Mouse (Mus musculus) CD8-positive naive resting alpha-beta T cell, adult 57 days (primary cell): ENCODE measurements around the gene Krt5. TPM values are rescaled to one million over a fixed set of nuclear protein-coding genes. Genes with fewer than 3 reads are reported as not detected.

Experiments
- total RNA-seq: library from RNA; stranded (reverse); gene quantifications from one replicate; pipeline ENCODE4 v1.2.4, GENCODE M21; 2023

Krt5 gene
- not detected for total RNA-seq

DNA sequence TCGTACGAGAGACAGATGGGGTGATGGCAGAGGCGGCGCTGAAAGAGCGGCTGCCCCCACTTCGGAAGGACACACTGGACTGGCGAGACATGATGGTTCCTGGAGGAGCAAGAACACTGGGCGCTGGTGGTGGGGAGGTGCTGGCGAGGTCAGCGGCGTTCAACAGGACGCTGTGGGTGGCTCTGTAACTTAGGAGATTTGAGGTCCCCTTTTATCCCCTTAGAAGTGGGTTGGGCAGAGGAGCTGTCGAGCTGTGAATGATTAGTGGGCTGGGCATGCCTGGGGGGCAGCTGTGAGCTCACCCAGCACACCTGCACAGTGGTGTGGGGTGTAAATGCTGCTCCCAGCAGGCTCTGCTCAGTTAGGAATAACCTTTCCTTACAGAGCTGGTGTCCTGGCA, at the start of gene Krt5:
Gene Krt5, minus strand, starts transcription at position 179 of the 400 bp plus-strand sequence.

DNA sequence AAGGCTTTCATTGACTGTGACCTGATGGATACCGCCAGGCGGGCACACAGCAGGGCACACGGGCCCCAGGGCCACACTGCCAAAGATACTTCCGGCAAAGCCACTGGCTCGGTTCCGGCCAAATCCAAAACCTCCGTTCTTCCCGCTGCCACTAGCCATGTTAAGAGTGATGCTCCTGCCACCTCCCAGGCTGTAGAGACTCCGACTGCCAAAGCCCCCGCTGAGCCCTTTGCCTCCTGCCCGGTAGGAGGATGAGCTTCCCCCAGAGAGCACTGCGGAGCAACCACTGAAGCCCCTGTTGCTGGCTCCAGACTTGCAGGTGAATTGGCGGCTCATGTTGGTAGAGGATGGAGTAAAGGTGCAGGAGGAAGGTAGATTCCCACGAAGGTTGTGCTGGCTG, 30.0 kb upstream of the Krt5 start, which contains the start of gene Krt71:
Gene Krt71, minus strand, starts transcription at position 399 of the 400 bp plus-strand sequence.

GRCm38 (mm10) chr15:101694207-101694606, 18.5 kb downstream of the Krt5 start, which contains the start of gene Krt6a:
Gene Krt6a, minus strand, starts transcription at chr15:101694307.

GRCm38 (mm10) chr15:101680187-101680586, 32.5 kb downstream of the Krt5 start, which contains the start of gene Krt6b:
Gene Krt6b, minus strand, starts transcription at chr15:101680287.

Other genes with a start within 250 kb of the Krt5 start
- gene Krt81, start 249.1 kb downstream of the Krt5 start, total RNA-seq = not detected
- not detected for gene Krt86, start 239.4 kb downstream of the Krt5 start, total RNA-seq
- gene Krt83, start 221.4 kb downstream of the Krt5 start, total RNA-seq = not detected
- not detected for gene Gm49425, start 195.6 kb downstream of the Krt5 start, total RNA-seq
- not detected for gene Krt84, start 180.1 kb downstream of the Krt5 start, total RNA-seq
- gene Krt82, start 162.2 kb downstream of the Krt5 start, total RNA-seq = not detected
- not detected for gene Krt90, start 149.9 kb downstream of the Krt5 start, total RNA-seq
- not detected for gene Krt75, start 139.0 kb downstream of the Krt5 start, total RNA-seq
- gene Gm5414, start 84.7 kb downstream of the Krt5 start, total RNA-seq = not detected
- gene Gm5478, start 65.5 kb downstream of the Krt5 start, total RNA-seq = not detected
- gene Krt6b, start 32.6 kb downstream of the Krt5 start, total RNA-seq = not detected
- gene Krt6a, start 18.6 kb downstream of the Krt5 start, total RNA-seq = not detected
- not detected for gene Krt71, start 30.2 kb upstream of the Krt5 start, total RNA-seq
- not detected for gene Krt72, start 73.6 kb upstream of the Krt5 start, total RNA-seq
- not detected for gene Krt73, start 89.4 kb upstream of the Krt5 start, total RNA-seq
- not detected for gene Krt2, start 105.3 kb upstream of the Krt5 start, total RNA-seq
- not detected for gene Krt1, start 137.9 kb upstream of the Krt5 start, total RNA-seq
- not detected for gene Krt77, start 156.8 kb upstream of the Krt5 start, total RNA-seq
- gene Krt76, start 180.0 kb upstream of the Krt5 start, total RNA-seq = not detected
- gene Krt4, start 211.8 kb upstream of the Krt5 start, total RNA-seq = not detected
- gene Krt79, start 227.4 kb upstream of the Krt5 start, total RNA-seq = not detected
- gene Krt78, start 241.4 kb upstream of the Krt5 start, total RNA-seq = not detected